Mouse (Mus musculus) hindbrain, embryonic 13.5 days (tissue): ENCODE results near the gene Spi1. TPM values are rescaled to one million over a fixed set of nuclear protein-coding genes. Genes with fewer than 3 reads are reported as not detected.
A peak's percentile ranks its signal among the peaks of the same experiment; 100 is the strongest.
"Not testable (repeated sequence)": the region's sequence is repeated elsewhere in the genome, so short reads cannot be mapped to it uniquely, and the experiment has no call there.

Source experiments
- ATAC-seq: fragments of 200-750 bp; cut with Nextera tagmentation; 2 replicates; pipeline ENCODE4 v1.8.0; 2017; ENCODE audit warnings: moderate TSS enrichment; ENCODE audit not compliant: low FRiP score
- H3K27ac ChIP-seq: fragments of 300-500 bp; sonication (generic); 2 replicates; pipeline ENCODE4 v1.5.1; 2015; ENCODE audit warnings: inconsistent platforms, mild to moderate bottlenecking, moderate library complexity
- H3K27me3 ChIP-seq: fragments of 300-500 bp; sonication (generic); 2 replicates; pipeline ENCODE4 v1.6.1; 2015; ENCODE audit warnings: mild to moderate bottlenecking, inconsistent platforms
- H3K36me3 ChIP-seq: fragments of 300-500 bp; sonication (generic); 2 replicates; pipeline ENCODE4 v1.6.1; 2015; ENCODE audit warnings: mild to moderate bottlenecking, inconsistent platforms
- H3K4me1 ChIP-seq: fragments of 300-500 bp; sonication (generic); replicated peaks from 2 replicates; pipeline ENCODE4 v1.6.1; 2015; ENCODE audit warnings: inconsistent platforms
- H3K4me2 ChIP-seq: fragments of 300-500 bp; sonication (generic); 2 replicates; pipeline ENCODE4 v1.6.1; 2015; ENCODE audit warnings: inconsistent platforms, mild to moderate bottlenecking, moderate library complexity
- H3K4me3 ChIP-seq: fragments of 300-500 bp; sonication (generic); 2 replicates; pipeline ENCODE4 v1.5.1; 2015; ENCODE audit warnings: mild to moderate bottlenecking, inconsistent platforms
- H3K9ac ChIP-seq: fragments of 300-500 bp; sonication (generic); 2 replicates; pipeline ENCODE4 v1.6.1; 2015; ENCODE audit warnings: mild to moderate bottlenecking, inconsistent platforms
- H3K9me3 ChIP-seq: fragments of 300-500 bp; sonication (generic); 2 replicates; pipeline ENCODE4 v1.6.1; 2016; ENCODE audit warnings: inconsistent platforms
- WGBS: fragments of 180-500 bp; shearing (Covaris S2); methylation state at CpG from one replicate; pipeline ENCODE4 v1.1.7; 2015; 5-methylcytosine and 5-hydroxymethylcytosine counted together
- polyA plus RNA-seq: library from polyadenylated mRNA; unstranded; fragments of >200 nt; fragmentation: Nextera tagmentation; extraction: Ambion mirVana; gene quantifications from 2 replicates; pipeline ENCODE4 v1.2.1, GENCODE M21; 2015

Gene Spi1
- polyA plus RNA-seq, 1 experiment from 2014 or later = 3.9 TPM

- Histone ChIP-seq H3K4me2 (no peak overlapping the region), H3K9ac (no peak overlapping the region), H3K27me3 (peaks cover 11% of the 10 kb centered on the region; the same call in 1 of the 2 replicates), H3K4me1 (0 out of 2 replicates have a peak, but pooled peaks cover under 1% of the 10 kb centered on the region), H3K27ac (no peak overlapping the region), H3K36me3 (no peaks in the 10 kb centered on the region), H3K4me3 (no peak overlapping the region), H3K9me3 (no peaks in the 10 kb centered on the region)
- ATAC-seq = no peak
- WGBS = 96% methylated on average over 5 of the region's 5 CpGs
Observed at GRCm38 (mm10) chr2:91109807-91110385, 27.7 kb downstream of the Spi1 start.

- no peaks in the 10 kb centered on the region for H3K9me3 ChIP-seq
- H3K4me2 ChIP-seq = no peak overlapping the region
- H3K27ac ChIP-seq = no peak overlapping the region
- no peak overlapping the region for H3K9ac ChIP-seq
- H3K27me3 ChIP-seq = peaks cover 16% of the 10 kb centered on the region
- H3K36me3 ChIP-seq = no peaks in the 10 kb centered on the region
- no peak overlapping the region for H3K4me3 ChIP-seq
- no peak for ATAC-seq
- 73% methylated on average over 6 of the region's 6 CpGs for WGBS
- H3K4me1 ChIP-seq = peaks cover 6% of the 10 kb centered on the region
Observed at GRCm38 (mm10) chr2:91110429-91110828, 28.2 kb downstream of the Spi1 start.

- H3K9me3 ChIP-seq = not testable (repeated sequence)
Observed at GRCm38 (mm10) chr2:91111832-91112231, 29.6 kb downstream of the Spi1 start.

GRCm38 (mm10) chr2:91112491-91112890 is 30.3 kb downstream of the Spi1 start:
- 68% methylated on average over 4 of the region's 4 CpGs for WGBS
- no peaks in the 10 kb centered on the region for H3K36me3 ChIP-seq
- ATAC-seq = no peak
- H3K27ac ChIP-seq = no peak overlapping the region
- H3K4me1 ChIP-seq = peaks cover 6% of the 10 kb centered on the region
- H3K27me3 ChIP-seq = peaks cover 24% of the 10 kb centered on the region
- no peak overlapping the region for H3K4me2 ChIP-seq
- no peak overlapping the region for H3K9ac ChIP-seq
- H3K4me3 ChIP-seq = no peak overlapping the region
- no peaks in the 10 kb centered on the region for H3K9me3 ChIP-seq

More at GRCm38 (mm10) chr2:91111832-91112231, 29.6 kb downstream of the Spi1 start:
- not testable (repeated sequence) for H3K4me3 ChIP-seq, H3K4me2 ChIP-seq, H3K9ac ChIP-seq, H3K4me1 ChIP-seq, ATAC-seq, H3K36me3 ChIP-seq, H3K27ac ChIP-seq
- peaks cover 24% of the 10 kb centered on the region for H3K27me3 ChIP-seq
- 91% methylated on average over 3 of the region's 3 CpGs for WGBS

- no peaks in the 10 kb centered on the region for H3K9me3 ChIP-seq
- H3K4me1 ChIP-seq = peaks cover 6% of the 10 kb centered on the region
- peaks cover 24% of the 10 kb centered on the region for H3K27me3 ChIP-seq
- H3K27ac ChIP-seq = no peak overlapping the region
- no peak for ATAC-seq
- H3K9ac ChIP-seq = no peak overlapping the region
- no peak overlapping the region for H3K4me2 ChIP-seq
- WGBS = 84% methylated on average over 10 of the region's 10 CpGs
- H3K4me3 ChIP-seq = no peak overlapping the region
- no peaks in the 10 kb centered on the region for H3K36me3 ChIP-seq
Observed at GRCm38 (mm10) chr2:91113334-91113733, 31.1 kb downstream of the Spi1 start.

GRCm38 (mm10) chr2:91113852-91114251 is 31.7 kb downstream of the Spi1 start:
- 72% methylated on average over 6 of the region's 6 CpGs for WGBS
- H3K36me3 ChIP-seq = no peaks in the 10 kb centered on the region

GRCm38 (mm10) chr2:91114781-91115577 is 32.8 kb downstream of the Spi1 start:
- Histone ChIP-seq H3K4me1 (peaks cover 6% of the 10 kb centered on the region), H3K4me3 (peak overlapping the region; percentile 36), H3K27me3 (peaks cover 24% of the 10 kb centered on the region), H3K4me2 (peak overlapping the region; percentile 58), H3K27ac (no peak overlapping the region), H3K9me3 (no peaks in the 10 kb centered on the region), H3K9ac (peak overlapping the region; percentile 60), H3K36me3 (no peaks in the 10 kb centered on the region)
- peak; percentile 47 for ATAC-seq
- 8% methylated on average over 42 of the region's 42 CpGs for WGBS

More at GRCm38 (mm10) chr2:91113852-91114251, 31.7 kb downstream of the Spi1 start:
- no peak overlapping the region for H3K9ac ChIP-seq
- H3K4me3 ChIP-seq = no peak overlapping the region
- H3K27me3 ChIP-seq = peaks cover 24% of the 10 kb centered on the region
- no peak overlapping the region for H3K27ac ChIP-seq
- no peak overlapping the region for H3K4me2 ChIP-seq
- no peak for ATAC-seq
- no peaks in the 10 kb centered on the region for H3K9me3 ChIP-seq
- H3K4me1 ChIP-seq = peaks cover 6% of the 10 kb centered on the region

- H3K9me3 ChIP-seq = no peaks in the 10 kb centered on the region
- H3K27me3 ChIP-seq = peaks cover 24% of the 10 kb centered on the region
- no peaks in the 10 kb centered on the region for H3K36me3 ChIP-seq
- H3K4me1 ChIP-seq = peaks cover 6% of the 10 kb centered on the region
- WGBS = 35% methylated on average over 12 of the region's 12 CpGs
- peak overlapping the region; percentile 58 for H3K4me2 ChIP-seq
- H3K9ac ChIP-seq = peak overlapping the region; percentile 60
- H3K27ac ChIP-seq = no peak overlapping the region
- peak overlapping the region; percentile 36 for H3K4me3 ChIP-seq
- no peak for ATAC-seq
Observed at GRCm38 (mm10) chr2:91115578-91115970, 33.4 kb downstream of the Spi1 start.

- H3K4me3 ChIP-seq = no peak overlapping the region
- no peak overlapping the region for H3K4me2 ChIP-seq
- peaks cover 6% of the 10 kb centered on the region for H3K4me1 ChIP-seq
- H3K9me3 ChIP-seq = no peaks in the 10 kb centered on the region
- no peak for ATAC-seq
- H3K9ac ChIP-seq = no peak overlapping the region
- WGBS = 86% methylated on average over 5 of the region's 5 CpGs
- H3K27me3 ChIP-seq = peaks cover 30% of the 10 kb centered on the region
- H3K27ac ChIP-seq = no peak overlapping the region
- no peaks in the 10 kb centered on the region for H3K36me3 ChIP-seq
Observed at GRCm38 (mm10) chr2:91116842-91117241, 34.7 kb downstream of the Spi1 start.

- Histone ChIP-seq H3K27ac (no peak within 1 kb of the TSS), H3K9me3 (no peaks in the 10 kb centered on the region), H3K4me2 (no peak within 1 kb of the TSS), H3K4me3 (no peak within 1 kb of the TSS), H3K4me1 (peaks cover 6% of the 10 kb centered on the region), H3K36me3 (no peaks in the 10 kb centered on the region), H3K27me3 (peaks cover 30% of the 10 kb centered on the region), H3K9ac (no peak within 1 kb of the TSS)
- WGBS = 80% methylated on average over 11 of the region's 11 CpGs
- no peak for ATAC-seq
Observed at GRCm38 (mm10) chr2:91117585-91118275, 35.5 kb downstream of the Spi1 start, which contains the start of gene Mybpc3. Gene Mybpc3 (plus strand): TSS chr2:91118144.

- Histone ChIP-seq H3K36me3 (no peaks in the 10 kb centered on the region), H3K9me3 (no peaks in the 10 kb centered on the region), H3K4me3 (no peak overlapping the region), H3K27me3 (peaks cover 30% of the 10 kb centered on the region), H3K4me1 (peaks cover 6% of the 10 kb centered on the region), H3K4me2 (no peak overlapping the region), H3K27ac (no peak overlapping the region), H3K9ac (no peak overlapping the region)
- no peak for ATAC-seq
- WGBS = 74% methylated on average over 1 of the region's 1 CpGs
Observed at GRCm38 (mm10) chr2:91118647-91119046, 36.5 kb downstream of the Spi1 start.

- Histone ChIP-seq H3K27me3 (peaks cover 27% of the 10 kb centered on the region), H3K4me3 (no peak overlapping the region), H3K9me3 (no peaks in the 10 kb centered on the region), H3K36me3 (no peaks in the 10 kb centered on the region), H3K4me1 (peaks cover 6% of the 10 kb centered on the region), H3K9ac (no peak overlapping the region), H3K27ac (no peak overlapping the region), H3K4me2 (no peak overlapping the region)
- 91% methylated on average over 19 of the region's 19 CpGs for WGBS
- no peak for ATAC-seq
Observed at GRCm38 (mm10) chr2:91119061-91119460, 36.9 kb downstream of the Spi1 start.
